Mouse (Mus musculus): ENCODE measurements around the gene Saxo1. TPM values are rescaled to one million over a fixed set of nuclear protein-coding genes. Genes with fewer than 3 reads are reported as not detected.

The Saxo1 gene
- polyA plus RNA-seq, 1 experiment from 2014 or later = not detected

DNA sequence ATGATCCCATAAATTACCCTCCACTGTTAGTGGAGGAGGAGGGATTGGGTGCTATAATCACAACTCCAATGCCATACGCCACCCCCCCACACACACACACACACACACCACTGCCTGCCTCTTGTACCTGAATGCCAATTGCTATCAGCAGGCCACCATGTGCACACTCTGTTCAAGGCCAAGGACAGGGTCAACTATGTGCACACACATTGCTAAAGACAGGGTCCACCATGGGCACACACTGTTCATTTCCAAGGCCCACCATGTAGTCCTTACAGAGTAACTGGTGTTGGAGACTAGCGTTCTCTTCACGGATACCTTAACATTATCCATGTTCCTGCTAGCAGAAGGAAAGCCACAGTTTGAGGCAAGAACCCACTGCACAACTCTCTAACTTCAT is 2.9 kb upstream of the Saxo1 start:
- WGBS = 96% methylated on average over 3 of the region's 3 CpGs
- no peak overlapping the region for H3K27ac ChIP-seq (ENCODE audit: low read length)
- H3K36me3 ChIP-seq (ENCODE audit: control insufficient read depth, insufficient read depth) = no peaks in the 10 kb centered on the region
- H3K4me1 ChIP-seq (replicated peaks; ENCODE audit: control insufficient read depth, insufficient read depth, low read length) = no peaks in the 10 kb centered on the region
- ATAC-seq = no peak
- H3K9ac ChIP-seq (replicated peaks; ENCODE audit: low read depth, low read length) = no peak overlapping the region
- H3K4me2 ChIP-seq (ENCODE audit: low read length) = no peak overlapping the region
- no peaks in the 10 kb centered on the region for H3K27me3 ChIP-seq (replicated peaks; ENCODE audit: control insufficient read depth, insufficient read depth, low read length)
- H3K9me3 ChIP-seq (ENCODE audit: control insufficient read depth, low read length) = no peaks in the 10 kb centered on the region
- H3K4me3 ChIP-seq (replicated peaks; ENCODE audit: low read length) = no peak overlapping the region

DNA sequence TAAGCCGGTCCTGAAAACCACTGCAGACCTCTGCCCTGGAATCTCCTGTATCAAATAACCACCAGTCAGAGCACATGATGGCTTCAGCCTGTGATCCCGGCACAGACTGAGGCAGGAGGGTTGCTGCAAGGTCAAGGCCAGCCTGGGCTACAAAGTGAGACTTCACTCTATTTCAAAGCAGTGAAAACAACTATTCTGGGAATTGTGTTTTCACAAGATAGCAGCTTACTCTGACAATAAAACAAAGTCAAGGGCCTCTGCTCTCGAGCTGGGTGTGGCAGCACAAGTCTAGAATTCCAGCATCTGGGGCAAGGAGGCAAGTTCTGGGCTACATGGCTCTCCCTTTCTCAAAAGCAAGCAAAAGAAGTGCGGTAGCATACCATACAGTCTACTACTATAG is 878 bp upstream of the Saxo1 start:
- no peaks in the 10 kb centered on the region for H3K36me3 ChIP-seq (ENCODE audit: control insufficient read depth, insufficient read depth)
- H3K9me3 ChIP-seq (ENCODE audit: control insufficient read depth, low read length) = no peaks in the 10 kb centered on the region
- H3K27ac ChIP-seq (ENCODE audit: low read length) = no peak overlapping the region
- no peak overlapping the region for H3K4me2 ChIP-seq (ENCODE audit: low read length)
- no peaks in the 10 kb centered on the region for H3K4me1 ChIP-seq (replicated peaks; ENCODE audit: control insufficient read depth, insufficient read depth, low read length)
- no peak for ATAC-seq
- no peak overlapping the region for H3K9ac ChIP-seq (replicated peaks; ENCODE audit: low read depth, low read length)
- 83% methylated on average over 4 of the region's 4 CpGs for WGBS
- no peaks in the 10 kb centered on the region for H3K27me3 ChIP-seq (replicated peaks; ENCODE audit: control insufficient read depth, insufficient read depth, low read length)
- no peak overlapping the region for H3K4me3 ChIP-seq (replicated peaks; ENCODE audit: low read length)

DNA sequence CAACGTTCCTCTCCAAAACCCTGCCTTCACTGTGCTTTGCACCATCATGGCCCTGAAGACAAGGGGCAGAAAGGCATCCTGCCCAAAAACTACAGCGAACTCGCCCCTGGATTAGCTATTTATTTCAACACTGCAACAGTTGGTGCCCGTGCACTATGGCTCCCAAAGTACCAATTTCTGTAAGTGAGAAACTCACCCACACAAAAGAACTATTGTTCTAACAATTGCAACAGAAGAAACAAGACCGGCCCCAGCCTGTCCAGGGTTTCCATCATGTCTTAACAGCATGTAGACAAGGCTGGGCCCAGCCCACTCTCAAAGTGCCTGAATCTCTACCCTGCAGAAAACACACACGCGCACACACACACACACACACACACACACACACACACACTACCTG is 757 bp downstream of the Saxo1 start:
- no peaks in the 10 kb centered on the region for H3K9me3 ChIP-seq (ENCODE audit: control insufficient read depth, low read length)
- no peak overlapping the region for H3K4me3 ChIP-seq (replicated peaks; ENCODE audit: low read length)
- no peak for ATAC-seq
- WGBS = 57% methylated on average over 7 of the region's 7 CpGs
- no peaks in the 10 kb centered on the region for H3K4me1 ChIP-seq (replicated peaks; ENCODE audit: control insufficient read depth, insufficient read depth, low read length)
- H3K9ac ChIP-seq (replicated peaks; ENCODE audit: low read depth, low read length) = no peak overlapping the region
- no peaks in the 10 kb centered on the region for H3K36me3 ChIP-seq (ENCODE audit: control insufficient read depth, insufficient read depth)
- H3K27me3 ChIP-seq (replicated peaks; ENCODE audit: control insufficient read depth, insufficient read depth, low read length) = no peaks in the 10 kb centered on the region
- H3K27ac ChIP-seq (ENCODE audit: low read length) = no peak overlapping the region
- H3K4me2 ChIP-seq (ENCODE audit: low read length) = no peak overlapping the region

DNA sequence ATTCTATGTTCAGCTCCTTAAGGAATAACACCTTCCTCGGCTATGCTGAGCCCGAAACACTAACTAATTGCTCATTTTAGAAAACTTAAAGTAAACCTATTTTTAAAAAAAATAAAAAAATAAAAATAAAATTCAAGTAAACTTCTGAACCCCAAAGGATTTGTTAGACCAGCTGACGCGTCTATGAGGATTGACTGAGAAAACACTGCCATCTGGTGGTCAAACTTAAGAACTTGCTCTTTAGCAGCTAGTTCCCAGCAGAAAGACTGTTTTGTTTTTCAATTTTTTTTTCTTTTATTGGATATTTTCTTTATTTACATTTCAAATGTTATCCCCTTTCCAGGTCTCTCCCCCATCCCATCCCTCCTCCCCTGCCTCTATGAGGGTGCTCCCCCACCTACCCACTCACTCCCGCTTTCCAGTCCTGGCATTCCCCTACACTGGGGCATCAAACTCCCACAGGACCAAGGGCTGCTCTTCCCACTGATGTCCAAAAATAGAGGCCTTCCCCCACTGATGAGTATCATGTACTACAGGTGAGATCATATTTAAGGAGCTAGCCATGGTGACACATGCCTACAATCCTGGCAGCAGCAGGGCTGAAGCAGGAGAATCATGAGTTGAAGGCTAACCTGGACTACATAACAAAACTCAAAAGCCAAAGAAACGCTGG is 3.0 kb downstream of the Saxo1 start:
- peak; percentile 77 for ATAC-seq
- no peak overlapping the region for H3K4me3 ChIP-seq (replicated peaks; ENCODE audit: low read length)
- no peaks in the 10 kb centered on the region for H3K27me3 ChIP-seq (replicated peaks; ENCODE audit: control insufficient read depth, insufficient read depth, low read length)

DNA sequence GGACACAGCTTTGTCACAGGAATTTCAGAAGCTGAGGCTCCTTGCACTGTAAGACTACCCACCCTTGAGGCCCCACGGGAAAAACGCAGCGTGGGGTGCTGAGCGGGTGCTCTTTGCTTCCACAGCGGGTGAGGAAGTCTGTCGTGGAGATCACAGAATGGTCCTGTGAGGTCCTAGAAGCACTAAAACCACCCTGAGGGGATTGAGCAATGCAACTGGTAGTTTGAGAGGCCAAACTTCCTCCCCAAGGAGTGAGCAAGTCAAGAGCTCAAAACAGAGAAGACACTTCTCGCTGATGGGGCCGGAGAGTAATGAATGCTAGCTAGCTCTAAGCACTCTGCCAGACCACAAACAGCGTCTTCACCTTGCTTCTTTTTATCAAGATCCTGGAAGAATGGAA is 9.8 kb downstream of the Saxo1 start:
- no peaks in the 10 kb centered on the region for H3K36me3 ChIP-seq (ENCODE audit: control insufficient read depth, insufficient read depth)
- no peak overlapping the region for H3K4me3 ChIP-seq (replicated peaks; ENCODE audit: low read length)
- WGBS = 84% methylated on average over 9 of the region's 9 CpGs
- H3K27ac ChIP-seq (ENCODE audit: low read length) = no peak overlapping the region
- H3K27me3 ChIP-seq (replicated peaks; ENCODE audit: control insufficient read depth, insufficient read depth, low read length) = no peaks in the 10 kb centered on the region
- no peak for ATAC-seq
- H3K9me3 ChIP-seq (ENCODE audit: control insufficient read depth, low read length) = no peaks in the 10 kb centered on the region
- H3K4me2 ChIP-seq (ENCODE audit: low read length) = no peak overlapping the region
- no peaks in the 10 kb centered on the region for H3K4me1 ChIP-seq (replicated peaks; ENCODE audit: control insufficient read depth, insufficient read depth, low read length)
- no peak overlapping the region for H3K9ac ChIP-seq (replicated peaks; ENCODE audit: low read depth, low read length)

More for the DNA sequence above, 3.0 kb downstream of the Saxo1 start:
- H3K4me2 ChIP-seq (ENCODE audit: low read length) = no peak overlapping the region
- H3K4me1 ChIP-seq (replicated peaks; ENCODE audit: control insufficient read depth, insufficient read depth, low read length) = no peaks in the 10 kb centered on the region
- no peak overlapping the region for H3K27ac ChIP-seq (ENCODE audit: low read length)
- no peaks in the 10 kb centered on the region for H3K36me3 ChIP-seq (ENCODE audit: control insufficient read depth, insufficient read depth)
- H3K9ac ChIP-seq (replicated peaks; ENCODE audit: low read depth, low read length) = no peak overlapping the region
- H3K9me3 ChIP-seq (ENCODE audit: control insufficient read depth, low read length) = no peaks in the 10 kb centered on the region
- 22% methylated on average over 6 of the region's 6 CpGs for WGBS

DNA sequence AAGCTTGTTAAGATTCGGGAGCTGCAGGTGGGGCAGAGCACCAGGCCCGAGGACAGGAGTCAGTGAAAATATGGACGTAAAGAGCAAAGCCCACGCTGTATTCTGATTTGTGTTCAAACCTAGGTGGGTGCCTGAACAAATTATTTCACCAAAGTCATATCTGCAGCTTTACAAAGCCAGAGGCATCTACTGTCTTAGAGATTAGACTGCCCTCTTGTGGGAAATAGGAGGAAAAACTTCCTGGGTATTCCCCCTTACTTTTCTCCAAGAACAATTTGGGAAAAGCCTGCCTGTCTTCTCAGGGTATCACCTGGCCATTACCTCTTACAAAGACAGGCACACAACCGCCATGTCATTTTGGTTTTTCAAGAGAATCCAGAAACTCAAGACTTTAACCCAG is 12.5 kb downstream of the Saxo1 start:
- no peaks in the 10 kb centered on the region for H3K27me3 ChIP-seq (replicated peaks; ENCODE audit: control insufficient read depth, insufficient read depth, low read length)
- WGBS = 61% methylated on average over 5 of the region's 5 CpGs
- ATAC-seq = 0 out of 2 replicates have a peak, but pooled peaks have one; percentile 31
- no peak overlapping the region for H3K4me2 ChIP-seq (ENCODE audit: low read length)
- H3K36me3 ChIP-seq (ENCODE audit: control insufficient read depth, insufficient read depth) = no peaks in the 10 kb centered on the region
- H3K9ac ChIP-seq (replicated peaks; ENCODE audit: low read depth, low read length) = no peak overlapping the region
- H3K4me3 ChIP-seq (replicated peaks; ENCODE audit: low read length) = no peak overlapping the region
- no peaks in the 10 kb centered on the region for H3K4me1 ChIP-seq (replicated peaks; ENCODE audit: control insufficient read depth, insufficient read depth, low read length)
- no peaks in the 10 kb centered on the region for H3K9me3 ChIP-seq (ENCODE audit: control insufficient read depth, low read length)
- H3K27ac ChIP-seq (ENCODE audit: low read length) = no peak overlapping the region

DNA sequence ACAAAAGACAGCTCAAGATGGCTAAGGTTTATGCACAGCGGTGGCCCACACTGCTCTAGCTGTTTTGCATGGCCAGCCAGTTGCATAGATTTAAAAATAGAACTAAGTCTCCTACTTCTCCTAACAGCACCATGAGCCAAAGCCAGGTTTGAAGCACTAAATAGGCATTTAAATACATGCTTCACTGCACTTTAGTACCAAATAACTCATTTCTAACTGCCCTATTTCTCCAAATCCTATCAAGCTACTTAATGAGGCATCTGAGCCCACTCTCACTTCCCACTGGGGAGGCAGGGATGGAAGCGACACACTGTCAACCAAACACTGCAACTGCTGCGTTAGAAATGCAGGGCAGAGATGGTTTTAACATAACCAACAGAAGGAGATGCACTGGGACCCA is 14.1 kb downstream of the Saxo1 start:
- no peak overlapping the region for H3K4me3 ChIP-seq (replicated peaks; ENCODE audit: low read length)
- H3K4me2 ChIP-seq (ENCODE audit: low read length) = no peak overlapping the region
- no peak overlapping the region for H3K27ac ChIP-seq (ENCODE audit: low read length)
- H3K27me3 ChIP-seq (replicated peaks; ENCODE audit: control insufficient read depth, insufficient read depth, low read length) = no peaks in the 10 kb centered on the region
- 49% methylated on average over 3 of the region's 3 CpGs for WGBS
- ATAC-seq = no peak
- H3K9me3 ChIP-seq (ENCODE audit: control insufficient read depth, low read length) = no peaks in the 10 kb centered on the region
- no peaks in the 10 kb centered on the region for H3K4me1 ChIP-seq (replicated peaks; ENCODE audit: control insufficient read depth, insufficient read depth, low read length)
- no peak overlapping the region for H3K9ac ChIP-seq (replicated peaks; ENCODE audit: low read depth, low read length)
- no peaks in the 10 kb centered on the region for H3K36me3 ChIP-seq (ENCODE audit: control insufficient read depth, insufficient read depth)

DNA sequence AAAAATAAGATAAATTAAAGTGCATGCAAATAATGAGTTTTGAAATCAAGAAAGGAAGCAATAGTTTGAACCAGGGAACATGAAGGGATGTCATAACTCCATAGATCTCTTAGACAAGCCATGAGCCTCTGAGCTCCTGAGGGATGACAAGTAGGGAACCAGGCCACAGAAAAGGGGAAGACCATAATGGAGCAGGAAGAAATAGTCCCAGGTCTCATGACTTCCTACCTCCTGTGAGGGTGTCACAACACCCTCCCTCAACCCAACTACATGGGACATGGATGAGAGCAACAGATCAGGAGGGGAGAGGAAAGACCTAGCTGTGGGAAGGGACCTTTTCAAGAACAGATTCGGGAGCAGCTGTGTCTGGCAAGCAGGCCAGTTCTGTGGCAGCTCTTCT is 16.6 kb downstream of the Saxo1 start:
- no peak overlapping the region for H3K4me2 ChIP-seq (ENCODE audit: low read length)
- H3K4me3 ChIP-seq (replicated peaks; ENCODE audit: low read length) = no peak overlapping the region
- no peak overlapping the region for H3K9ac ChIP-seq (replicated peaks; ENCODE audit: low read depth, low read length)
- H3K4me1 ChIP-seq (replicated peaks; ENCODE audit: control insufficient read depth, insufficient read depth, low read length) = no peaks in the 10 kb centered on the region
- H3K9me3 ChIP-seq (ENCODE audit: control insufficient read depth, low read length) = no peaks in the 10 kb centered on the region
- no peak for ATAC-seq
- H3K36me3 ChIP-seq (ENCODE audit: control insufficient read depth, insufficient read depth) = no peaks in the 10 kb centered on the region
- H3K27me3 ChIP-seq (replicated peaks; ENCODE audit: control insufficient read depth, insufficient read depth, low read length) = no peaks in the 10 kb centered on the region
- 85% methylated on average over 1 of the region's 1 CpGs for WGBS
- no peak overlapping the region for H3K27ac ChIP-seq (ENCODE audit: low read length)

DNA sequence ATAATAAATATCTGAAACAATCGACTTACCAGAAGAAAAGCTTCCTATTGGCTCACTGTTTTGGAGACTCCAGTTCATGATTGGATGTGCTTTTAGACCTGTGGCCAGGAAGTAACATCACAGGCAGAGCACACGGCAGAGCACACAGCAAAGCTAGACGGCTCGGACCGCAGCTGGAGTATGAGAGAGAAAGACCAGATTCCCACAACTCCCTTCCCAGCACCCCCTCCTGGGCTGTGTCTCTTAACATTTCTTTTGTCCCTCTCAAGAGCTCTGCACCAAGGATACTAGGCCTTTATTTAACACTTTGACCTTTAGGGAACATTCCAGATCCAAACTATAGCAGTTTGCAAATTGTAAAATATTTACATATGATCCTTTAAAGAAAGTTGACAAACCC is 19.2 kb downstream of the Saxo1 start:
- Histone ChIP-seq H3K4me2 (ENCODE audit: low read length) (no peak overlapping the region), H3K36me3 (ENCODE audit: control insufficient read depth, insufficient read depth) (no peaks in the 10 kb centered on the region), H3K27ac (ENCODE audit: low read length) (no peak overlapping the region), H3K4me1 (replicated peaks; ENCODE audit: control insufficient read depth, insufficient read depth, low read length) (no peaks in the 10 kb centered on the region), H3K9me3 (ENCODE audit: control insufficient read depth, low read length) (no peaks in the 10 kb centered on the region), H3K27me3 (replicated peaks; ENCODE audit: control insufficient read depth, insufficient read depth, low read length) (no peaks in the 10 kb centered on the region), H3K4me3 (replicated peaks; ENCODE audit: low read length) (no peak overlapping the region), H3K9ac (replicated peaks; ENCODE audit: low read depth, low read length) (no peak overlapping the region)
- 95% methylated on average over 5 of the region's 5 CpGs for WGBS
- no peak for ATAC-seq

DNA sequence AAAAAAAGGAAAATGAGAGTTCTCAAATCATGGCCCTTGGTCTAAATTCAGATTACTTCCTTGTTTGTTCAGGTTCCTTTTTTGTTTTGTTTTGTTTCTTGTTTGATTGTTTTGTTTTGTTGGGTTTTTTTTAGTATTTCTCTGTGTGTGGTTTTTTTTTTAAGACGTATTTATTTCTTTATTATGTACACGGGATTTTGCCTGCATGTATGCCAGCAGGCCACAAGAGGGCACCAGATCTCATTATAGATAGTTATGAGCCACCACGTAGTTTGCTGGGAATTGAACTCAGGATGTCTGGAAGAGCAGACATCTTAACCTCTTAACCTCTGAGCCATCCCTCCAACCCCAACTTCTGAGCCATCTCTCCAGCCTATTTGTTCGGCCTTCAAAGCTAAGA is 20.2 kb downstream of the Saxo1 start:
- Histone ChIP-seq H3K9ac (replicated peaks; ENCODE audit: low read depth, low read length) (no peak overlapping the region), H3K4me3 (replicated peaks; ENCODE audit: low read length) (no peak overlapping the region), H3K4me1 (replicated peaks; ENCODE audit: control insufficient read depth, insufficient read depth, low read length) (no peaks in the 10 kb centered on the region), H3K27me3 (replicated peaks; ENCODE audit: control insufficient read depth, insufficient read depth, low read length) (no peaks in the 10 kb centered on the region), H3K4me2 (ENCODE audit: low read length) (no peak overlapping the region), H3K36me3 (ENCODE audit: control insufficient read depth, insufficient read depth) (no peaks in the 10 kb centered on the region), H3K27ac (ENCODE audit: low read length) (no peak overlapping the region), H3K9me3 (ENCODE audit: control insufficient read depth, low read length) (no peaks in the 10 kb centered on the region)
- ATAC-seq = no peak
- WGBS = 41% methylated on average over 4 of the region's 4 CpGs

Data from forebrain, embryonic 16.5 days (tissue).